Mouse (Mus musculus) olfactory bulb, adult 2 months (tissue): ENCODE measurements around the gene Etnppl.

Experiments used
- CTCF ChIP-seq: fragments of 200-500 bp; IDR thresholded peaks from 2 replicates; pipeline ENCODE4 v1.5.1; 2012; ENCODE audit warnings: low read depth, mild to moderate bottlenecking, low read length, moderate library complexity; ENCODE audit not compliant: insufficient read depth
- POLR2A ChIP-seq: fragments of 200-500 bp; IDR thresholded peaks from 2 replicates; pipeline ENCODE4 v1.6.1; 2012; ENCODE audit warnings: mild to moderate bottlenecking, low read depth, low read length, moderate library complexity; ENCODE audit not compliant: insufficient read depth

DNA sequence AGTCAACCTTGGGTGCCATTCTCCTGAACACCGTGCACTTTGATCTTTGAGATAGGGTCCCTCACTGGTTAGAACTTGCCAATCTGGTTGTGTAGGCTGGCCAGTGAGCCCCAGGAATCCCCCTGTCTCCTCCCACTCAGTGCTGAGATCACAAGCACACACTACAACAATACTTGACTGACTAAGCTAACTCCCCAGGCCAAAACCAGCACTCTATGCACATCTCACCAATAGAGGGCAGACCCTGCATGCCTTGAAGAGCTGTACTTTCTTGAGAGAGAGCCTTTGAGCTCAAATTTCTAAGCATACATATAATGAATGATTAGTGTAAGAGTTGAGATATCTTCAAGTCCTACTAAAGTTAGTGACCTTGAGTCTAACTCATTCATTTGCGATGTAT is 9.3 kb upstream of the Etnppl start:
- TF ChIP-seq CTCF (no peak), POLR2A (no peak)
